Mouse (Mus musculus) erythroblast, embryonic 14.5 days (primary cell): ENCODE results near the gene Tspan17. TPM values are rescaled to one million over a fixed set of nuclear protein-coding genes. Genes with fewer than 3 reads are reported as not detected.

Experiments used
- H3K27me3 ChIP-seq: 2 replicates; pipeline ENCODE4 v1.6.1; 2012; ENCODE audit warnings: inconsistent platforms; ENCODE audit not compliant: control insufficient read depth
- H3K36me3 ChIP-seq: 2 replicates; pipeline ENCODE4 v1.6.1; 2012; ENCODE audit warnings: mild to moderate bottlenecking, inconsistent platforms; ENCODE audit not compliant: control insufficient read depth
- H3K4me1 ChIP-seq: 2 replicates; pipeline ENCODE4 v1.6.1; 2012; ENCODE audit warnings: inconsistent platforms; ENCODE audit not compliant: control insufficient read depth
- H3K4me3 ChIP-seq: replicated peaks from 2 replicates; pipeline ENCODE3; 2012; ENCODE audit warnings: moderate library complexity, mild to moderate bottlenecking, inconsistent platforms
- H3K9me3 ChIP-seq: 2 replicates; pipeline ENCODE4 v1.6.1; 2012; ENCODE audit warnings: low read length, inconsistent platforms, mixed read lengths; ENCODE audit not compliant: control insufficient read depth
- GATA1 ChIP-seq: IDR thresholded peaks from 2 replicates; pipeline ENCODE4 v1.6.1; 2012; ENCODE audit warnings: low read length, inconsistent platforms, mixed read lengths
- TAL1 ChIP-seq: IDR thresholded peaks from 3 replicates; pipeline ENCODE4 v1.6.1; 2012; ENCODE audit warnings: low read length, inconsistent platforms, mixed read lengths
- polyA plus RNA-seq: library from polyadenylated mRNA; stranded (reverse); fragments of >175 nt; gene quantifications from 2 replicates; pipeline ENCODE4 v1.2.3, GENCODE M21; 2012

The Tspan17 gene
- polyA plus RNA-seq, 1 experiment, result not detected

- H3K36me3 ChIP-seq, result no peaks in the 10 kb centered on the region
- H3K27me3 ChIP-seq, result no peaks in the 10 kb centered on the region
- H3K4me1 ChIP-seq, result no peaks in the 10 kb centered on the region
- H3K4me3 ChIP-seq, result no peak overlapping the region
- H3K9me3 ChIP-seq, result no peaks in the 10 kb centered on the region
- TF ChIP-seq TAL1 (no peak), GATA1 (no peak)
Observed at GRCm38 (mm10) chr13:54821106-54821505, 31.9 kb downstream of the Tspan17 start.

- Histone ChIP-seq H3K9me3 (no peaks in the 10 kb centered on the region), H3K36me3 (no peaks in the 10 kb centered on the region), H3K4me3 (no peak overlapping the region), H3K27me3 (no peaks in the 10 kb centered on the region), H3K4me1 (no peaks in the 10 kb centered on the region)
- TF ChIP-seq GATA1 (no peak), TAL1 (no peak)
Observed at GRCm38 (mm10) chr13:54821931-54822330, 32.8 kb downstream of the Tspan17 start.

GRCm38 (mm10) chr13:54824111-54824931 is 35.1 kb downstream of the Tspan17 start:
- no peaks in the 10 kb centered on the region for H3K36me3 ChIP-seq
- H3K9me3 ChIP-seq, result no peaks in the 10 kb centered on the region
- no peak overlapping the region for H3K4me3 ChIP-seq
- H3K4me1 ChIP-seq, result no peaks in the 10 kb centered on the region
- no peaks in the 10 kb centered on the region; the same call in 1 of the 2 replicates for H3K27me3 ChIP-seq
- TF ChIP-seq GATA1 (no peak), TAL1 (no peak)

- Histone ChIP-seq H3K36me3 (no peaks in the 10 kb centered on the region), H3K4me3 (no peak overlapping the region), H3K4me1 (no peaks in the 10 kb centered on the region), H3K9me3 (no peaks in the 10 kb centered on the region), H3K27me3 (no peaks in the 10 kb centered on the region; the same call in 1 of the 2 replicates)
- TF ChIP-seq GATA1 (no peak), TAL1 (no peak)
Observed at GRCm38 (mm10) chr13:54827992-54828391, 38.8 kb downstream of the Tspan17 start.

GRCm38 (mm10) chr13:54828508-54828907 is 39.3 kb downstream of the Tspan17 start:
- H3K9me3 ChIP-seq, result no peaks in the 10 kb centered on the region
- H3K4me3 ChIP-seq, result no peak overlapping the region
- no peaks in the 10 kb centered on the region for H3K4me1 ChIP-seq
- TF ChIP-seq TAL1 (no peak), GATA1 (no peak)
- no peaks in the 10 kb centered on the region; the same call in 1 of the 2 replicates for H3K27me3 ChIP-seq
- no peaks in the 10 kb centered on the region for H3K36me3 ChIP-seq

GRCm38 (mm10) chr13:54829450-54829849 is 40.3 kb downstream of the Tspan17 start:
- TF ChIP-seq GATA1 (no peak), TAL1 (no peak)
- Histone ChIP-seq H3K36me3 (no peaks in the 10 kb centered on the region), H3K9me3 (no peaks in the 10 kb centered on the region), H3K4me1 (no peaks in the 10 kb centered on the region), H3K27me3 (no peaks in the 10 kb centered on the region; the same call in 1 of the 2 replicates), H3K4me3 (no peak overlapping the region)

GRCm38 (mm10) chr13:54836351-54837030 is 47.3 kb downstream of the Tspan17 start:
- no peaks in the 10 kb centered on the region for H3K36me3 ChIP-seq
- H3K27me3 ChIP-seq, result no peaks in the 10 kb centered on the region
- H3K4me3 ChIP-seq, result no peak overlapping the region
- H3K9me3 ChIP-seq, result no peaks in the 10 kb centered on the region; the same call in 1 of the 2 replicates
- TF ChIP-seq TAL1 (no peak), GATA1 (no peak)
- no peaks in the 10 kb centered on the region for H3K4me1 ChIP-seq

- Histone ChIP-seq H3K9me3 (peaks cover 2% of the 10 kb centered on the region; the same call in 1 of the 2 replicates), H3K4me1 (no peaks in the 10 kb centered on the region), H3K27me3 (no peaks in the 10 kb centered on the region), H3K36me3 (no peaks in the 10 kb centered on the region), H3K4me3 (no peak overlapping the region)
- TF ChIP-seq TAL1 (no peak), GATA1 (no peak)
Observed at GRCm38 (mm10) chr13:54837061-54837460, 47.9 kb downstream of the Tspan17 start.

GRCm38 (mm10) chr13:54837471-54837889 is 48.3 kb downstream of the Tspan17 start:
- peaks cover 2% of the 10 kb centered on the region; the same call in 1 of the 2 replicates for H3K9me3 ChIP-seq
- no peak for TF ChIP-seq GATA1
- TF ChIP-seq TAL1, result no peak

More at GRCm38 (mm10) chr13:54837471-54837889, 48.3 kb downstream of the Tspan17 start:
- Histone ChIP-seq H3K36me3 (no peaks in the 10 kb centered on the region), H3K4me3 (no peak overlapping the region), H3K4me1 (no peaks in the 10 kb centered on the region), H3K27me3 (no peaks in the 10 kb centered on the region)
